10 mouse cellular contexts compared by ENCODE assay signal in the genomic region with DNA sequence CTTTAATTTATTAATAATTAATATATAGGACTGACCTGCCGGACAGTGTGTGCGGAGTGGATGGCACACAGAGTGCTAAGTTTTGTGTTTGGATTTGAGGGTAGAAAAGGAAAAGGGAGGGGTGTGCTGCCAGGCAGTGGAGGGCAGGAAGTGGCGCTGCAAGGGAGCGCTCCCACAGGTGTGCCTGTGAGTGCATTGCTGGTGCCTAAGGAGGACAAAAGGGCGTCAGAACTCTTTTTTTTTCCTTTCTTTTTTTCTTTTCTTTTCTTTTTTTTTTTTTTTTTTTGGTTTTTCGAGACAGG. TPM values are rescaled to one million over a fixed set of nuclear protein-coding genes. Genes with fewer than 3 reads are reported as not detected.
DNase-seq lines count a peak whose midpoint lies in the region; ATAC-seq and TF ChIP-seq lines count a peak whose summit lies in the region.
"Had no signal": no experiment of that assay in that cellular context is flagged by ENCODE, and none has a peak within 500 bp of the region (broad histone marks: within the 10 kb centered on the region; RNA-seq: fewer than 3 reads in every experiment).

No protein-coding gene starts in this region.

- H3K36me3 ChIP-seq in heart, postnatal 0 days (replicated peaks; ENCODE audit: control insufficient read depth, insufficient read depth, low read length), result no peaks in the 10 kb centered on the region
- no peaks in the 10 kb centered on the region for H3K36me3 ChIP-seq in embryonic facial prominence, embryonic 13.5 days
- no peaks in the 10 kb centered on the region for H3K36me3 ChIP-seq in limb, embryonic 12.5 days
- no peaks in the 10 kb centered on the region for H3K36me3 ChIP-seq in neural tube, embryonic 15.5 days

- no peak for TF ChIP-seq EP300 in heart, postnatal 0 days (IDR thresholded peaks at IDR 0.05; ENCODE audit: low read depth)

- H3K9me3 ChIP-seq in heart, postnatal 0 days (replicated peaks; ENCODE audit: control insufficient read depth, low read length), result no peaks in the 10 kb centered on the region
- no peaks in the 10 kb centered on the region for H3K9me3 ChIP-seq in embryonic facial prominence, embryonic 13.5 days
- H3K9me3 ChIP-seq in limb, embryonic 12.5 days, result no peaks in the 10 kb centered on the region
- no peaks in the 10 kb centered on the region for H3K9me3 ChIP-seq in neural tube, embryonic 15.5 days (replicated peaks)

- peak overlapping the region; percentile 36 for H3K4me3 ChIP-seq in heart, postnatal 0 days (ENCODE audit: low read depth, low read length)
- H3K4me3 ChIP-seq in embryonic facial prominence, embryonic 13.5 days, result peak overlapping the region; percentile 29; the same call in 1 of the 2 replicates
- peak overlapping the region; percentile 23; the same call in 1 of the 2 replicates for H3K4me3 ChIP-seq in limb, embryonic 12.5 days (replicated peaks)
- peak overlapping the region; percentile 31; the same call in 1 of the 2 replicates for H3K4me3 ChIP-seq in neural tube, embryonic 15.5 days (replicated peaks)

- H3K27me3 ChIP-seq in heart, postnatal 0 days (ENCODE audit: control insufficient read depth, insufficient read depth, low read length), result no peaks in the 10 kb centered on the region
- H3K27me3 ChIP-seq in embryonic facial prominence, embryonic 13.5 days, result no peaks in the 10 kb centered on the region
- H3K27me3 ChIP-seq in limb, embryonic 12.5 days, result no peaks in the 10 kb centered on the region
- no peaks in the 10 kb centered on the region for H3K27me3 ChIP-seq in neural tube, embryonic 15.5 days (replicated peaks)

- TF ChIP-seq CTCF in heart, postnatal 0 days (IDR thresholded peaks at IDR 0.05; ENCODE audit: low read depth), result no peak

- H3K9ac ChIP-seq in heart, postnatal 0 days (replicated peaks; ENCODE audit: low read depth, low read length), result no peak overlapping the region
- H3K9ac ChIP-seq in embryonic facial prominence, embryonic 13.5 days, result no peak overlapping the region
- H3K9ac ChIP-seq in limb, embryonic 12.5 days (replicated peaks), result no peak overlapping the region
- no peak overlapping the region for H3K9ac ChIP-seq in neural tube, embryonic 15.5 days (replicated peaks)

- ATAC-seq in heart, postnatal 0 days (ENCODE audit: insufficient read depth, low read depth), result no peak
- no peak for ATAC-seq in embryonic facial prominence, embryonic 13.5 days (ENCODE audit: insufficient number of reproducible peaks, insufficient read depth, low FRiP score, low TSS enrichment, low read depth)
- ATAC-seq in limb, embryonic 12.5 days (ENCODE audit: insufficient number of reproducible peaks, insufficient read depth, low FRiP score, low TSS enrichment, low read depth), result no peak
- ATAC-seq in neural tube, embryonic 15.5 days (ENCODE audit: low FRiP score), result no peak

- intact Hi-C loops in heart, postnatal 10 days (cut with DNase I), result loop anchor here (1.0 kb wide), 1 partner anchor 146 kb away; no protein-coding TSS in a partner anchor

- peak overlapping the region; percentile 56; the same call in 1 of the 2 replicates for H3K4me2 ChIP-seq in heart, postnatal 0 days (ENCODE audit: low read depth, low read length)
- H3K4me2 ChIP-seq in embryonic facial prominence, embryonic 13.5 days, result peak overlapping the region; percentile 49
- peak overlapping the region; percentile 45 for H3K4me2 ChIP-seq in limb, embryonic 12.5 days
- H3K4me2 ChIP-seq in neural tube, embryonic 15.5 days, result peak overlapping the region; percentile 54

- DNase-seq in heart, postnatal 0 days (ENCODE audit: low spot score), result no peak
- DNase-seq in heart, postnatal 10 days, result no peak
- no peak for DNase-seq in right cerebral cortex, adult 2 months (ENCODE audit: low spot score in 2 of 2)
- DNase-seq in layer of hippocampus, adult 8-10 months (ENCODE audit: low spot score in 2 of 2), result no peak
- DNase-seq in lung, adult 18-20 months, result no peak

- no peak overlapping the region for H3K27ac ChIP-seq in heart, postnatal 0 days (ENCODE audit: low read depth)
- H3K27ac ChIP-seq in embryonic facial prominence, embryonic 13.5 days, result no peak overlapping the region
- H3K27ac ChIP-seq in limb, embryonic 12.5 days, result no peak overlapping the region
- no peak overlapping the region for H3K27ac ChIP-seq in neural tube, embryonic 15.5 days (replicated peaks)
- H3K27ac ChIP-seq: macrophage had no signal

- WGBS in heart, postnatal 0 days, result 66% methylated on average over 5 of the region's 6 CpGs
- WGBS in embryonic facial prominence, embryonic 13.5 days, result 67% methylated on average over 6 of the region's 6 CpGs
- WGBS in limb, embryonic 12.5 days, result 60% methylated on average over 5 of the region's 6 CpGs
- WGBS in neural tube, embryonic 15.5 days, result 63% methylated on average over 5 of the region's 6 CpGs

- no peaks in the 10 kb centered on the region for H3K4me1 ChIP-seq in heart, postnatal 0 days (ENCODE audit: control insufficient read depth, insufficient read depth)
- H3K4me1 ChIP-seq in embryonic facial prominence, embryonic 13.5 days, result no peaks in the 10 kb centered on the region
- H3K4me1 ChIP-seq in limb, embryonic 12.5 days (replicated peaks), result no peaks in the 10 kb centered on the region
- no peaks in the 10 kb centered on the region for H3K4me1 ChIP-seq in neural tube, embryonic 15.5 days

RNA-seq across cellular contexts. Expression of gene Pgk1, which starts 15.1 kb away (rescaled TPM):
- total RNA-seq in heart, postnatal 0 days (2014; rRNA removed; ENCODE audit: low replicate concordance), result 801 and 911 TPM in 2 replicates
- 452 and 485 TPM in 2 replicates for polyA plus RNA-seq in heart, postnatal 0 days (2015; fragmentation: Nextera tagmentation; extraction: Ambion mirVana)
- 100 to 1,000 TPM; 557 to 593 TPM for total RNA-seq in heart, postnatal 10 days (2021)
- polyA plus RNA-seq in embryonic facial prominence, embryonic 13.5 days (2015; fragmentation: Nextera tagmentation; extraction: Ambion mirVana), result 277 and 335 TPM in 2 replicates
- 337 and 358 TPM in 2 replicates for polyA plus RNA-seq in limb, embryonic 12.5 days (2016; fragmentation: Nextera tagmentation; extraction: Ambion mirVana)
- polyA plus RNA-seq in neural tube, embryonic 15.5 days (2015; fragmentation: Nextera tagmentation; extraction: Ambion mirVana), result 288 and 308 TPM in 2 replicates
- 100 to 1,000 TPM; 431 to 479 (median 458) TPM for total RNA-seq in layer of hippocampus, adult 8-10 months (2022)

RNA-seq across cellular contexts. Expression of gene Tlr13, which starts 28.8 kb away (rescaled TPM):
- 1.0 and 1.1 TPM in 2 replicates for total RNA-seq in heart, postnatal 0 days (2014; rRNA removed; ENCODE audit: low replicate concordance)
- polyA plus RNA-seq in heart, postnatal 0 days (2015; fragmentation: Nextera tagmentation; extraction: Ambion mirVana), result 0.40 and 0.43 TPM in 2 replicates
- 1 to 10 TPM; 1.5 TPM for total RNA-seq in heart, postnatal 10 days (2021)
- 0.37 and 0.70 TPM in 2 replicates for polyA plus RNA-seq in embryonic facial prominence, embryonic 13.5 days (2015; fragmentation: Nextera tagmentation; extraction: Ambion mirVana)
- 0.31 and 0.35 TPM in 2 replicates for polyA plus RNA-seq in limb, embryonic 12.5 days (2016; fragmentation: Nextera tagmentation; extraction: Ambion mirVana)
- 0.29 and 0.59 TPM in 2 replicates for polyA plus RNA-seq in neural tube, embryonic 15.5 days (2015; fragmentation: Nextera tagmentation; extraction: Ambion mirVana)
- total RNA-seq in layer of hippocampus, adult 8-10 months (2022), result 1 to 10 TPM in 3 of 4 experiments, under 1 TPM in 1; 0.95 to 6.3 (median 3.9) TPM
- total RNA-seq: ES-E14 had no signal

RNA-seq across cellular contexts. Expression of gene Taf9b, which starts 49.2 kb away (rescaled TPM):
- 18.6 and 21.3 TPM in 2 replicates for total RNA-seq in heart, postnatal 0 days (2014; rRNA removed; ENCODE audit: low replicate concordance)
- 19.6 and 22.1 TPM in 2 replicates for polyA plus RNA-seq in heart, postnatal 0 days (2015; fragmentation: Nextera tagmentation; extraction: Ambion mirVana)
- 10 to 100 TPM; 12.9 to 15.7 TPM for total RNA-seq in heart, postnatal 10 days (2021)
- 6.1 and 7.4 TPM in 2 replicates for polyA plus RNA-seq in embryonic facial prominence, embryonic 13.5 days (2015; fragmentation: Nextera tagmentation; extraction: Ambion mirVana)
- polyA plus RNA-seq in limb, embryonic 12.5 days (2016; fragmentation: Nextera tagmentation; extraction: Ambion mirVana), result 6.5 and 8.5 TPM in 2 replicates
- polyA plus RNA-seq in neural tube, embryonic 15.5 days (2015; fragmentation: Nextera tagmentation; extraction: Ambion mirVana), result 19.9 and 21.4 TPM in 2 replicates
- 10 to 100 TPM; 24.1 to 29.2 (median 26.8) TPM for total RNA-seq in layer of hippocampus, adult 8-10 months (2022)
